Mouse (Mus musculus): ENCODE results near the gene Ddx6.
"Not testable (repeated sequence)": the region's sequence is repeated elsewhere in the genome, so short reads cannot be mapped to it uniquely, and the experiment has no call there.

The Ddx6 gene

DNA sequence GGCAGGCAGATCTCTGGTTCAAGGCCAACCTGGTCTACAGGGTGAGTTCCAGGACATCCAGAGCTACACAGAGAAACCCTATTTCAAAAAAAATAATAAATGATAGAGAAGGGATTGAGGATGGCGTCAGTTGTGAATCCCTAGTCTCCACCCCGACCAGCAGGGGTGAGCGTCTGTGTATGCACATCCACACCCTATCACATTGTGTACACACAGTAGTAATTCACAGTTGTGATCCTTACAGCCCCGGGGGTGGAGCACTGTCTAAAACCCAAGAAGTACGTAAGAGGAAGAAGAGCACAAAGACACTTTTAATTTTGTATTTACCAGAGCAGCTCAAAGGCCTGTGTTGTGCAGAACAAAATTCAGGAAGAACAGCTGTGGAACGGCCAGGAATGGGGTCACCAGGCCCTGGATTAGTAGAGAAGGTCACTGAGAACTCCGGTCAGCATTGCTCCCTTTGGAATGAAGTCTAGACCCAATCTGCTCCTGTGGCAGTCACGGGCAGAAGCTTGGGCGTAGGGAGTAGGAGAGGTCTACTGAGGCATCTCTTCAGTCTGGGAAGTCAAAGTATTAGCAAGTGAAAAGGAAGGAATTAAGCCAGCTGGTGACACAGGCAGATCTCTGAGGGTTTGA lies 9.7 kb upstream of the Ddx6 start:
- DNase-seq: no peak

DNA sequence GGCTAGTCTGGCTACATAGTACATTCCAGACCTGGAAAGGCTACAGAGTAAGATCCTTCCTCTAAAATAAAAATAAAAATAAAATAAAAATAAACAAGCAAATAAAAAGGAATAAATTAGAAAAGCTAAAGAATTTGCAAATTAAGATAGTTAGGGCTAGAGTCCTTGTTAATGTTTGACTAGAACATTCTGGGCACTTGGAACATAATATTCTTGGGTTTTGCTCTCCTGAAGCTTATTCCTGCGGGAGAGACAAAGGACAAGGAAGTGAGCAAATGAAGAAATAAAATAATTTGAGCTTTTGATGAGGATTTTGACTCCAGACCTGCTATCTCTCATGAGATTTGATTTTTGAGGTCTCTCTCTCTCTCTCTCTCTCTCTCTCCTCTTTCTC lies 9.2 kb upstream of the Ddx6 start:
- no peak for DNase-seq

DNA sequence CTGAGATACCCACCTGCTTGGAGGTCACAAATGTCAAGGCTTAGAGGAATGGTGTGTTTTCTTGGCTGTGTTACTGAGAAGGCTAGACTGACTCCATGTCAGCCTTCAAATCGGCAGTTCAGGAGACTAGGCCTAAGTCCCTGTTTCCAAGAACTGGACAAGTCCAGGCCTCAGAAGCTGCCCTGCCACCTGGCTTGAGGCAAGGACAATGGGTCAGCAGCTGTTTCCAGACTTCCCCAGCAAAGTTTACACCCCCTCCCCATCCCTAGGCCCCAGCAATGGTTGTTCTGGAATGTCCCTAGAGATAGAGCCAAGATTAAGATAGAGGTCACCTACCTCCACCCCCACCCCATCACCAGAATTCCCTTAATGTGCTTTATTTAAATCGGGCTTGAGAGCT lies 7.0 kb upstream of the Ddx6 start:
- no peak for DNase-seq

DNA sequence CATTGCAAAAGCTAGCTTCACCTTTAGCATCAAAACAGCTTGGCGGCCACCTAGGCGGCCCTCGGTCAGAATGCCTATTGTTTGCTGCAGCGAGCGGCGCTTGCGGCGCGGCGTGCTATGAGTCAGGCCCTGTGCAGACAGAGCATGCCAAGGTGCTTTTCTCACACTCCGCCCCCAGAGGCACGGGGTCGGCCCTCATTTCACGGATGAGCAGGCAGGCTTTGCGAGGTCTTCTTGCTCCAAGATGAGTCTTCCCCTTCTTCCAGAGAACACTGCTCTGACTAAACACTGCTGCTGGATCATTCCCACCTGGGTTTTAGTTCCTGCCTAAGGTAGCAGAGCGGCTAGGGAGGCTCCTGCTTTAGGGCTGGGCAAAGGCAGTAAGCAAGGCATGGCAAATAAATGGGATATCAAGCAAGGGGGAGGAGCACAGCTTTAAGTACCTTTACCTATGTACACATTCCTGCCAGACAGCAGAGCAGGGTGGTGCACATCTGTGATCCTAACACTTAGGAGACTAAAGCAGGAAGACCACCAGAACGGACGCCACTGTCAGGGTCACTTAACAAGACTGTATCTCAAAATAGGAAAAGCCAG lies 5.7 kb upstream of the Ddx6 start:
- peak; percentile 51 for DNase-seq

DNA sequence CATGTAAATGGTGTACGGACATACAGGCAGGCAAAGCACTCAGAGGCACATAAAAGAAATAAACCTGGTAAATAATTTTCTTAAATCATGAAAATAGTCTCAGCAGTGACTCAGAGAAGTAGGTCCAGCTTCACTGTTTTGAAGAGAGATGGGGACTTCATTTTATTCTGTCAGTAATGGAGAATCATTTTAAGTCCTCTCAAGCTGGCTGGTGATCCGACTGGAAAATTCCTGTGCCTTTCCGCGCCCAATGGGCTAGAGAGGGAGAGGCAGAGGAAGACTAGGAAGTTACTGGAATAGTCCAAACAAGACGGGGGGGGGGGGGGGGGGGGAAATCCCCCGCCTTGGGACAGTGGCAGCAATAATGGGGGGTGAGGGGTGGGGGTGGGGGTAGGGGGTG lies 5.1 kb upstream of the Ddx6 start:
- no peak for DNase-seq

DNA sequence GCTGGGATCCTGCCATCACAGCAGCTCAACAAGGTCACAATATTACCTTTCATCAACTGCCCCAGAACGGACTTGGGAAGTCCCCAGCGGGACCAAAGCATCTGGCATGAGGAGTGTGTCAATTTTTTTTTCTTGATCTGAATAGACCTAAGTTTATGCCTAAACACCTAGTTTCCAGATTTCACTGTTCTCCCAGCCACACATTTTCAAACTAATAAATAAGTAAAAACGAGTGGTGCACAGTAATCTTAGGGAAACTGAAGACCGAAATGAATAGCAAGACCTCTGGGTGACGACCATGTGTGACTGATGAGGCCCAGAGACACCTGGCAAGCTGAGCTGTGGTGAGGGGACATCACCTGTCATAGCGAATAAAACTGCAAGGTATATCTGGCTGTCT lies 3.9 kb upstream of the Ddx6 start:
- no peak for DNase-seq

DNA sequence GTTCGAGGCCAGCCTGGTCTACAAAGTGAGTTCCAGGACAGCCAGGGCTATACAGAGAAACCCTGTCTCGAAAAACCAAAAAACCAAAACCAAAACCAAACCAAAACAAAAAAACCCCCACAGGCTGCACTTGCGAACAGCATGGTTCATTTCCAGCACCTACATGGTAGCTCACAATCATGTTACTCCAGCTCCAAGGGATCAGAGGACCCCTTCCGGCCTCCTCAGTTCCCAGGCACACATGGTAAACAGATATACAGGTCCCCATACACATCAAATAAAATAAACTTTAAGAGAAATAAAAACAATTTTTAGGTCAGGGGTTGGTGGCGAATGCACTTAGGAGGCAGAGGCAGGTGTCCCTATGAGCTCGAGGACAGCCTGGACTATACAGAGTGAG lies 1.9 kb upstream of the Ddx6 start:
- no peak for DNase-seq

DNA sequence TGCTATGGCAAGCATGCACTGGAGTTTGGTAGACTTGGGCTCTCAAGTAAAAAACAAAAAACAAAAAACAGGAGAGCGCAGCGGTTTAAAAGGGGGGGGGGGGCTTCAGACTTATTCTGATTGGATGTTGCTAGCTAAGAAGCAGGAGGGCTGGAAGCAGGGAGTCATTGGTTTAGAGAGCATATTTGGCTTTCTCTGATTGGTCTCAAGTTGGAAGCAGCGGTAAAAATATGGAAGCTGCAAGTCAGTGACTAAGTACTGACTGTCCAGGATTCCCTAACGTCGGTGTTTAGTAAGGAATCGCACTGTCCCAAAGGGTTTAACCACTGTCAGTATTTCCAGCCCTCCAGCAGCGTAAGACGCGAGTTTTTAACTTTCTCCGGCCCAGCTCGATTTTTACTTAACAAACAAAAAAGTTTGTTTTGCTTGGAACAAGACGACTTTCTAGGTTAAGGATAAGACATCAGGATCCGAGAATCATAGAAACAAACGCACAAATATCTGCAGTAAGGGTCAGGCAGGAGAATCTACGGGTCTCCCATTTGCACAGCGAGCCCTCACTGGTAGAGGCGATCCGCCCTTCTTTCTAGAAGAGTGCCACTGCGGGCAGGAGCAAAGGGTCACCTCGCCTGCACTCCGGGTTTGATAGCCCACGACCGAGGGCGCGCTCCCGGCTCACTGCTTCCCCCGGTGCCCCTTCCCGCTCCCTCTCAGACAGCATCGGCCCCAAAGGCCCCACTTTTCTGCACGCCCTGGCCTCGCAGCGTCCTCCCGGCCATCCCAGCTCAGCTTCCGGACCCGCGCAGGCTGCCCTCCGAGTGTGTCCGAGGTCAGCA lies 1.0 kb upstream of the Ddx6 start:
- peak; percentile 39 for DNase-seq

DNA sequence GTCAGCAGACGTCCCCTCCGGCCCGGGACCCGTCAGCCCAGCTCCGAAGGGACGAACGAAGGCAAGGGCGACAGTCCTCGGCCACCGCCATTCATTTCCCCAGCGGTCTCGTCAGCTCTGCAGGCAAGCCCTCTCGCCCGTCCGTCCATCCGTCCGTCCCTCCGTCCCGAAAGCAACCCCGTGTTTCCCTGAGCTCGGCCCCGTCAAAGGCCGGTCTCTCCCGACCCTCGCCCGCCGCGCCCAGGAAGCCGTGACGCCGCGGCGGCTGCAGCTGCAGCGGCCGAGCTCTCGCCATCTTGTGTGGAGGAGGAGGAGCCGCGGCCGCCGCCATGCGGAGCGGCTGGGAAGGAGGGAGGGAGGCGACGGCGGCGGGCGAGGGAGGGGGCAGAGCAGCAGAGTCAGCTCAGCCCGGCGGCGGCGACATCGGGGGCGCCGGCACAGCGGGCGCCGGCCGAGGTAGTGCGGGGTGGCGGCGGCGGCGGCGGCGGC lies 358 bp upstream of the Ddx6 start:
- peak; percentile 77 for DNase-seq

DNA sequence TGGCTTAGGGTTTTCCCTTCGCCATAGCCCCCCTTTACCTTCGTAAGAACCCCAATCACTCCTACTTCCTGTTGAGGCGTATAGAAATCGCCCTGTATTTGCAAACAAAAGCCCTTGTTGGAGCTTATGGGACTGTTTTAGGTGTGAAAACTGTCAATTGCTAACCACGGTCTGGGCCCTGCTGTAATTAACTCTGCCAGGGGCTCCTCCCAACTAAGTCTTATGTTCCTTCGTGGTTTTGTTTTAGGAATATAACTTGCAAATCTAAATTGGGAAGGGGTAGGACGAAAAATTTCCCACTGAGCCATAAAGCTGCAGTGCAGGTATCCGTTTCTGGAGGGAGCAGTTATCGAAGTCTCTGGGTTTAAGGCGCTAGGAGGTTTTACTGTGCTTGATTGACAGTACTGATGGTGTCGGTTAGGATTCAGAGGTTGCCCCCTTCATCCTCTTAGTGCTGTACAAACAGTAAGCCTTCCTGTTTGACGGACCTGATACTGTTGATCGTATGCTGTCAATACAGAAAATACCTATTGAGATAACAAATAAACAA lies 999 bp downstream of the Ddx6 start:
- no peak for DNase-seq

DNA sequence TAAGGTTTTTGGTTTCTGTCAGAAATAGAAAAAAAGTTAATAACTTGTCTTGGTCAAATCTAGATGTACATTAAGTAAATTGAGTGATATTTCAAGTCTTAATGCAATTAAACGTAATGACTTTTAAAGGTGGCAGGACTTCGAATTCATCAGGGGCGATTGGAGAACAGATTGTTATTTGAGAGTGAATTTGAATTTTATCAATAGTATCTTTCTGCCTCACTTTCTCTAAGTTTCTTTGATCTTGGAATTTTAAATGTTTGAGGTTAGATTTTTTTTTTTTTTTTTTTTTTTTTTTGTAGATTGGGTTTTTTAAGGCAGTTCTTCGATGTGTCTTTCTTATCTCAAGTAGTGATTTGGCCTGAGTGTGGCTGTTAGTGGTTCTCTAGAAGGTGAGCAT lies 2.0 kb downstream of the Ddx6 start:
- DNase-seq: no peak

DNA sequence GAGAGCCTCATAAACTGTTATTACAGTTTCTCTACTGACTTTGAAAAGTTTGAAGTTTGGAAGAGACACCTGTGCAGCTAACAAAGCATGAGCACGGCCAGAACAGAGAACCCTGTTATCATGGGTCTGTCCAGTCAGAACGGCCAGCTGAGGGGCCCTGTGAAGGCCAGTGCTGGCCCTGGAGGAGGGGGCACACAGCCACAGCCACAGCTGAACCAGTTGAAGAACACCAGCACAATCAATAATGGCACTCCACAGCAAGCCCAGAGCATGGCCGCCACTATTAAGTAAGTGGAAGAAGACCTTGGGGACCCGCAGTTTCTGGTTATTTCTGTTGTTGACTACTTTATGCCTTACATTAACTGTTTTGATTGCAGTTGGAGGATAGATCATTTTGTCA lies 2.6 kb downstream of the Ddx6 start:
- no peak for DNase-seq

DNA sequence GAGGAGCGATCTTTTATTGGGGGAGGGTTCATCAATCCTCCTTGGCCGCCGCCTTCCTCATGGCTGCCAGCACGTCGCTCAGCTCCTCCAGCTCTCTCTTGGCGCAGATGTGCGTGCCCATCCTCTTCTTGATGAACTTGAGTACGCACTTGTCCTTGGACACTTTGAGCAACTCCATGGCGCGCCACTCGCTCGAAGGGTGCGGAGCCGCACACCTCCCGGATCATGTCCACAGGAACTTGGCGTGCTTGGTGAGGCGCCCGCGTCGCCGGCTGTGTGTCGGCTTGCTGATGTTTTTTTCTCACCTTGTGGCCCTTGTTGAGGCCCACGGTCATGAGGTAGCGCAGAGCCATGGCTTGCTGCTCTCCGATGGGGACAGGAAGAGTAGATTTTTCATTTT lies 5.7 kb downstream of the Ddx6 start:
- no peak for DNase-seq

DNA sequence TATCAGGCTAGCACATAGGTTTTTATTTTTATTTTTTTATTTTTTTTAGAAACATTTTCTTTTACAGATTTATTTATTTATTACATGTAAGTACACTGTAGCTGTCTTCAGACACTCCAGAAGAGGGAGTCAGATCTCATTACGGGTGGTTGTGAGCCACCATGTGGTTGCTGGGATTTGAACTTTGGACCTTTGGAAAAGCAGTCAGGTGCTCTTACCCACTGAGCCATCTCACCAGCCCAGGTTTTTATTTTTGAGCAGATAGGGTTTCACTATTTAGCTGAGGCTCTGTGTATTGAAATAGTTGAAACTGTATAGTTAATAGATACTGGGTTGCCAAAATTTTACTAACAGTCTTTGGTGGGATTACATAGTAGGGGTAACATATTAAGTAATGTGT lies 8.4 kb downstream of the Ddx6 start:
- not testable (repeated sequence) for DNase-seq

DNA sequence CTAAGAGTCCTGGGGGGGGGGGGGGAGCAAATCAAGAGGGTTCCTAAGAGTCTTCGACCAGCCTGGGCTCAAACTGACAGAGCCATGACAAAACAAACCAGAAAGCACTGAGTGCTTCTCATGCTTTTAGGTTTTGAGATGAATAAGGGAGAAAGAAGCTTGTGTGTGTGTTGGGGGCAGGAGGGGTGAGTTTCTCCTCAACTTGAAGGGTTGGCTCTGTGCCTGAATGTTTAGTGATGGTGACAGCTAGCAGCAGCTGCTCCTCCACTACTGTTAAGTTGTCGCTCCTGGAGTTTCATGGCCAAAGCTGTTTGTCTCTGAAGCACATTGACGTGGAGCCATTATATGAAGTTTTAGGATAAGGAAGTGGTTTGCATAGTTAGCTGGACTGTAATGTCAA lies 16.4 kb downstream of the Ddx6 start:
- no peak for DNase-seq

DNA sequence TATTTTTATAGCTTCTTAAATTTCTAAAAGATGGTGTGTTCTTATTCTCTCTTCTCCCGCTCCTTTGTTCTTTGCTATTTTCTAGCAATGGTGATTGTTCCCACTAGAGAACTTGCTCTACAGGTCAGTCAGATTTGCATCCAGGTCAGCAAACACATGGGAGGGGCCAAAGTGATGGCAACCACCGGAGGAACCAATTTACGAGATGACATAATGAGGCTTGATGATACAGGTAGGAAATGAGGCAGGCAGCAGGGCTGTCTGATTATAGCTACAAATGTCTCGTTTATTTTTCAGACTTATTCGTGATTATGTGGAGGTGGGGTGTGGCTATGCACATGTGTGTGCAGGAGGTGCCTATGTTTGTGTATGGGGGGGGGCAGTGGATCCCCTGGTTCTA lies 19.7 kb downstream of the Ddx6 start:
- DNase-seq: no peak

DNA sequence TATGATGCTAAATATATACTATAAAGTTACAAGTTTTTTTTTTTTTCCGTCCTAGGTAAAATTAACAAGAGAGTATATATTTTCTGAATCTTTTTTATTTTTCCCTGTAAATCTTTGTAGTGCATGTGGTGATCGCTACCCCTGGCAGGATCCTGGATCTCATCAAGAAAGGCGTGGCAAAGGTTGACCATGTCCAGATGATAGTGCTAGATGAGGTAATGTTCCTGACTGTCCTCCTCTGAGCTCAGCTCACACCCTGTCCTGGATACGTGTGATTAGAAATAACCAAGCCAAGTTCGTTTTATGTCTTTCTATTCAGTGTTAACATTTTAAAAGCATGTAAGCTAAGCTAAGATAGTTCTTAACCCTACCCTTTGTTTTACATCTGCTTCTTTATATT lies 21.6 kb downstream of the Ddx6 start:
- DNase-seq: no peak

DNA sequence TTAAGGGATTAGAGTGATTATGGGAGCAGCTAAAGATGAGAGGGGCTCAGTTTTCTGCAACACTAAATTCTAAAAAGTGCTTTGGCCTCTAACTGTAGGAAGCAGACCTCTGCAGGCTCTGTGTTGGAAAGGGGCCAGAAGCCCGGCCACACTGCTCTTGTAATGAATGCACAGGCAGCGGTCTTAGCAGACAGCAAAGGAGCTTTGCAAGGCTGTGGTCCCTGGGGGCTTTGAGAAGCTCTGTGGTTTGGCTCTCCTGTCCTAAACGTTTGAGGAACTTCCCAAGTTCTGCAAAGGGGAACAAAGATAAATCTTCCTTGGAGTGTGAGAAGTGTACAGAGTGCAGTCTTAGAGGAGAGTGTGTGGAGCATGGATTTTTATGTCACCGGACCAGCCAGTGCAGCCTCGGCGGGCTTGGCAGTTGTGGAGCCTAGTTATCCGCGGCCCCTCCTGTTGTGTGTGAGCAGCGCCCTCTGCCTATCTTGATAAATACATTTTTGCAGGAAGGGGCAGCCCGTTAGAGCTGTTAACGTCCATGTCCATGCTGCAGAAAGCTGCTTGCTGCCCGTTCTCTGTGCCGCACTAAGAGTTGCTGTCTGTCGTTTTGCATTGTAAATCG lies 33.0 kb downstream of the Ddx6 start:
- peak; percentile 28 for DNase-seq

DNA sequence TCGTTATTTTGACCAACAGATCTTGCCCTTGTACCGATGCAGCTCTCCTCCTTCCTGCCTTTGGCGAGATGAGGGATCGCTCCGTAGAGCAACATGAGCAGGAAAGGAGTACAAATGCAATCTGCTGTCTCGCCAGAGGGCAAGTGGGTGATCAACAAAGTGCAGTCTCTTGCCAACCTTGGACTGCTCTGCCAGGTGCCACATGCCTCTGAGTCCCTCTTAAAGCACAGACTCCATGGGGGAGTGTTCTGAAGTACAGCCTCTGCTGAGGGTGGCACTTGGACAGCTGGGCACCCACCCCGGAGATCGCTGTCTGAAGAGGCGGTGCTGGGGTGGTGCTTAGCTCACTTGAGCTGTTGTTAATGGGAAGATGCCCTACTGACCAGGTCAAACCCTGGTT lies 34.0 kb downstream of the Ddx6 start:
- DNase-seq: peak; percentile 31

DNA sequence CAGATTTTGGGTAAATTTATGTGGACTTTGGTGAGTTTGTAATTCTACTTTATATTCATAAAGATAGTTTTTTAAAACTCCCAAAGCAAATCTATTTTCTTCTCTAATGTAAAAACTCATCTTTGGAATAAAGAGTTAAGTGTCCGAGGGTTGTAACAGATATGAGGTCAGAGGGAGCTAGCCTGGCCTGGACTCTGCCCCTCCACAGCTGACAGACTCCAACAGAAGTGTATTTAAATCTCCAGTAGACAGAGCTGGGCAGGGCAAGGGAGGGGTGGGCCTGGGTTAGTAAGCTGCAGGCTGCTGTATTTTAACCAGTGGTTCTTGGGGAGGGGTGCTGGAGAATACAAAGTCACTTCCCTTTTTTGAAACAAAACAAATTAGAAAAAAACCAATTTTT lies 35.3 kb downstream of the Ddx6 start:
- DNase-seq: not testable (repeated sequence)

DNA sequence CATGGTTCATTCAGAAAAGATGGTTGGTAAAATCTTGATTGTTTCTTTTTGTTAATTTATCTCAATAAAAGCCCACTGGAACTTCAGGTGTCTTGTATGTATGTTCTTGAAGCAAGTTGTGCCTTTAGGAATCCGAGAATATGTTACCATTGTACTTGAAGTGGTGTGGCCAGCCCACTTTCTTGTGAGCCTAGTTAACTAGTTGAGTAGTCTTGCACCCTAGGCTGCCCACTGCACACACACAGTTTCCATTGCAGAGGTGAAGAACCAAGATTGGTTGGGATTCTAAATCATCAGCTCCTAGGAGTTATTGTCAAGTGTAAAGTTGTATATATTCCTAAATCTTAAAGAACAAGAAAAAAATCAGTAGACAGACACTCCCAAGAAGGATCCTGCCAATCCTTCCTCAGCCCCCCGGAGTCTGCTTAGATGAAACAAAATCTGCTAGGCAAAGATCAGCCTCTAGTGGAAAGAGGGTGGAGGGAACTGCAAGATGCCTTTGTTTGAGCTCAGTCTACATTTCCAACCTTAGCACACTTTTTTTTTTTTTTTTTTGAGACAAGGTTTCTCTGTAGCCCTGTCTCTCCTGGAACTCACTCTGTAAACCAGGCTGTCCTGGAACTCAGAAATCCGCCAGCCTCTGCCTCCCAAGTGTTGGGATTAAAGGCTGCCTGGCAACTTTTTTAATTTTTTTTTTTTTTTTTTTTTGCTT lies 36.1 kb downstream of the Ddx6 start:
- no peak for DNase-seq

DNA sequence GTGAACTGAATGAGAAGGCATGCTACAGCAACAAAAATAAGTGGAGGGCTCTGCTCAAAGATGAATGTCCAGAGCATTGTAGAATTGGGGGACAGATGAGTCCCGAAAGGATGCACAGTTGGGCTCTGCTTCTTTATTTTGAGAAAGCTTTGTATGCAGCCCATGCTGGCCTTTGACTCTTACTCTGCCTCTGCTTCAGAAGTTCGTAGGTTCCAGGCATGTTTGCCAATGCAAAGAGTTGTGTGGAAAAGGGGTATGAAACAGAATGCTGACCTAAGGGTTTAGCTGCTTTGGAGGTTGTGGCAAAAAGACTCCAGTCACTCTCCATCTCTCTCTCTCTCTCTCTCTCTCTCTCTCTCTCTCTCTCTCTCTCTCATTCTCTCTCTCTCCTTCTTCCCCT lies 36.9 kb downstream of the Ddx6 start:
- DNase-seq: no peak

DNA sequence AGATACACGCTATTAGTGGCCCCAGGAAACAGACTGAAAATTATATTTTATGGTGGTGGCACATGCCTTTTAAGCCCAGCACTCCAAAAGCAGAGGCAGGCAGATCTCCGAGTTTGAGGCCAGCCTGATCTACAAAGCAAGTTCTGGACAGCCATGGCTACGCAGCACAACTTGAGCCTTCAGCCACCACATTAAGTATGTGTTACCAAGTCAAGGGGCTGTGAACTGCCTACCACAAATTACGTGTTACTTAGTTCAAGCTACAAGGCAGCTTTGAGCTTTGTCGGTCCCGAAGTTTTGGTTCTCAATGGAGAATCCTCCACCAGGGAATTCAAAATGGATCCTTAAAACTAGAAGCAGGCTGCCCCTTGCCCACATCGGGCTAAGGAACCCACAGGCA lies 38.4 kb downstream of the Ddx6 start:
- no peak for DNase-seq
